Mouse (Mus musculus) liver, adult 2 months (tissue): Measurements from ENCODE around the gene Ccdc88c. TPM values are rescaled to one million over a fixed set of nuclear protein-coding genes. Genes with fewer than 3 reads are reported as not detected.

Experiments used
- DNase-seq: peaks from one replicate; pipeline ENCODE4 v3.0.0-alpha.2; 2011; ENCODE audit warnings: low read depth, low spot score; ENCODE audit errors: extremely low read depth
- H3K27ac ChIP-seq: fragments of 200-500 bp; replicated peaks from 2 replicates; pipeline ENCODE4 v1.5.1; 2012; ENCODE audit warnings: low read depth, mild to moderate bottlenecking, control low read depth, inconsistent platforms, low read length; ENCODE audit not compliant: insufficient read depth
- H3K27me3 ChIP-seq: fragments of 200-500 bp; 2 replicates; pipeline ENCODE4 v1.6.1; 2012; ENCODE audit warnings: mild to moderate bottlenecking, moderate library complexity, low read length, inconsistent platforms; ENCODE audit not compliant: control insufficient read depth, insufficient read depth
- H3K36me3 ChIP-seq: fragments of 200-500 bp; 2 replicates; pipeline ENCODE4 v1.6.1; 2012; ENCODE audit warnings: low read length, inconsistent platforms; ENCODE audit not compliant: control insufficient read depth, insufficient read depth
- H3K4me1 ChIP-seq: fragments of 200-500 bp; 2 replicates; pipeline ENCODE4 v1.6.1; 2011; ENCODE audit warnings: low read length; ENCODE audit not compliant: control insufficient read depth, insufficient read depth
- H3K4me3 ChIP-seq: fragments of 200-500 bp; 2 replicates; pipeline ENCODE4 v1.5.1; 2011; ENCODE audit warnings: low read depth, mild to moderate bottlenecking, control low read depth, low read length, moderate library complexity; ENCODE audit not compliant: insufficient read depth
- H3K79me2 ChIP-seq: fragments of 200-500 bp; 2 replicates; pipeline ENCODE4 v1.6.1; 2012; ENCODE audit warnings: inconsistent platforms, mild to moderate bottlenecking, low read length, moderate library complexity; ENCODE audit not compliant: control insufficient read depth, insufficient read depth
- H3K9ac ChIP-seq: fragments of 200-500 bp; 2 replicates; pipeline ENCODE4 v1.6.1; 2012; ENCODE audit warnings: low read depth, mild to moderate bottlenecking, control low read depth, inconsistent platforms, low read length
- CTCF ChIP-seq: fragments of 200-500 bp; IDR thresholded peaks from 2 replicates; pipeline ENCODE4 v1.5.1; 2011; ENCODE audit warnings: low read depth, low read length, control low read depth
- POLR2A ChIP-seq: fragments of 200-500 bp; IDR thresholded peaks from 2 replicates; pipeline ENCODE4 v1.6.1; 2011; ENCODE audit warnings: low read length, control low read depth; ENCODE audit not compliant: insufficient read depth; ENCODE audit errors: extremely low read depth
- WGBS: fragments of 180-500 bp; shearing (Covaris S2); methylation state at CpG from one replicate; pipeline ENCODE4 v1.1.7; 2018; 5-methylcytosine and 5-hydroxymethylcytosine counted together
- polyA plus RNA-seq: library from polyadenylated mRNA; depleted of rRNA; stranded (reverse); fragments of >200 nt; gene quantifications from 2 replicates; pipeline ENCODE4 v1.2.3, GENCODE M21; 2012
- total RNA-seq: library from RNA; depleted of rRNA; stranded (reverse); fragments of >200 nt; gene quantifications from 2 replicates; pipeline ENCODE4 v1.2.3, GENCODE M21; 2014

The Ccdc88c gene
- total and polyA plus RNA-seq, 2 experiments, result 1.1 to 1.3 TPM

DNA sequence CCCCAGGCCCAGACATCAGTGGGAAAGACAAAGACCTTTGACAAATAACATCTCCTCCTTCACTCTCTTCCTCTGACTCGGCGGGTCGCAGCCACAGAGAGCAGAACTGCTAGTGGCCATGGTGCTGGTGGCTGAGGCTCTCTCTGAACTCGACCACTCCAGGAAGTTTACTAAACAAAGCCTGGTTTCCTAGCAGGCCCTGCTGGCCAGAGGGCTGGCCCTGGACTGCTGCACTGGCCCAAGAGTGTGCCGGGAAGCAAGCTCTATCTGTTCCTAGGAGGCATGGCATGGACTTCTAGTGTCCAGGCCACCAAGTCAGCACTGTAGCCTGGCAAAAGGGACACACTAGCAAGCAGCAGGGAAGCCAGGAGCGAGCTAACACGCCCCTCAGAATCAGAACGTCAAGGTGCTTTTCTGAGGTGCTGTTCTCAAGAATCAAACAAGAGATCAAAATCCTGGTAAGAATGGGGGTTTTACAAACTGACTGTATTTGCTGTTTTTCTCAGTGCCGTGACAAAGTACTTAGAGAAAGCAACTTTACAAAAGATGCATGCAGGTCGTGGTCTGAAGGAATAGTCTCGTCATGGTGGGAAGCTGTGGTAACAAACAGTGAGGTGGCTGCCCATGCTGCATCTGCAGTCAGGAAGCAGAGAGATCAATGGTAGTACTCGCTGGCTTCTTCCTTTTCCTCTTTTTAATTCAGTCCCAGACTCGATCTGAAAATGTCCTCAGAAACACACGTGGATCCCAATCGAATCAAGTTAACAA is 50.7 kb downstream of the Ccdc88c start:
- H3K79me2 ChIP-seq, result no peaks in the 10 kb centered on the region
- H3K27ac ChIP-seq, result no peak overlapping the region
- H3K4me1 ChIP-seq, result no peaks in the 10 kb centered on the region
- no peak for DNase-seq
- 68% methylated on average over 15 of the region's 15 CpGs for WGBS
- H3K9ac ChIP-seq, result no peak overlapping the region
- no peak overlapping the region for H3K4me3 ChIP-seq
- no peaks in the 10 kb centered on the region for H3K27me3 ChIP-seq
- H3K36me3 ChIP-seq, result no peaks in the 10 kb centered on the region
- no peak for TF ChIP-seq CTCF
- TF ChIP-seq POLR2A, result no peak

GRCm38 (mm10) chr12:100977551-100977950 is 51.3 kb downstream of the Ccdc88c start:
- Histone ChIP-seq H3K27me3 (no peaks in the 10 kb centered on the region), H3K4me1 (no peaks in the 10 kb centered on the region), H3K9ac (no peak overlapping the region), H3K79me2 (no peaks in the 10 kb centered on the region), H3K4me3 (no peak overlapping the region), H3K27ac (no peak overlapping the region), H3K36me3 (no peaks in the 10 kb centered on the region)
- DNase-seq, result no peak
- TF ChIP-seq POLR2A (no peak), CTCF (no peak)

- 83% methylated on average over 7 of the region's 7 CpGs for WGBS
- Histone ChIP-seq H3K27me3 (no peaks in the 10 kb centered on the region), H3K36me3 (no peaks in the 10 kb centered on the region), H3K79me2 (no peaks in the 10 kb centered on the region), H3K27ac (no peak overlapping the region), H3K4me1 (no peaks in the 10 kb centered on the region), H3K9ac (no peak overlapping the region), H3K4me3 (no peak overlapping the region)
- no peak for DNase-seq
- TF ChIP-seq POLR2A, result no peak
- no peak for TF ChIP-seq CTCF
Observed at GRCm38 (mm10) chr12:100969808-100970207, 59.0 kb downstream of the Ccdc88c start.

- Histone ChIP-seq H3K36me3 (no peaks in the 10 kb centered on the region), H3K9ac (no peak overlapping the region), H3K4me1 (no peaks in the 10 kb centered on the region), H3K79me2 (no peaks in the 10 kb centered on the region), H3K4me3 (no peak overlapping the region), H3K27me3 (no peaks in the 10 kb centered on the region), H3K27ac (no peak overlapping the region)
- no peak for TF ChIP-seq CTCF
- no peak for TF ChIP-seq POLR2A
- DNase-seq, result no peak
- WGBS, result 91% methylated on average over 12 of the region's 12 CpGs
Observed at GRCm38 (mm10) chr12:100967383-100967782, 61.5 kb downstream of the Ccdc88c start.

GRCm38 (mm10) chr12:100966253-100966652 is 62.6 kb downstream of the Ccdc88c start:
- no peak overlapping the region for H3K27ac ChIP-seq
- no peak for DNase-seq
- H3K79me2 ChIP-seq, result no peaks in the 10 kb centered on the region
- WGBS, result 89% methylated on average over 9 of the region's 9 CpGs
- H3K4me3 ChIP-seq, result no peak overlapping the region
- TF ChIP-seq CTCF (no peak), POLR2A (no peak)
- no peaks in the 10 kb centered on the region for H3K27me3 ChIP-seq
- no peaks in the 10 kb centered on the region for H3K36me3 ChIP-seq
- H3K9ac ChIP-seq, result no peak overlapping the region
- no peaks in the 10 kb centered on the region for H3K4me1 ChIP-seq

DNA sequence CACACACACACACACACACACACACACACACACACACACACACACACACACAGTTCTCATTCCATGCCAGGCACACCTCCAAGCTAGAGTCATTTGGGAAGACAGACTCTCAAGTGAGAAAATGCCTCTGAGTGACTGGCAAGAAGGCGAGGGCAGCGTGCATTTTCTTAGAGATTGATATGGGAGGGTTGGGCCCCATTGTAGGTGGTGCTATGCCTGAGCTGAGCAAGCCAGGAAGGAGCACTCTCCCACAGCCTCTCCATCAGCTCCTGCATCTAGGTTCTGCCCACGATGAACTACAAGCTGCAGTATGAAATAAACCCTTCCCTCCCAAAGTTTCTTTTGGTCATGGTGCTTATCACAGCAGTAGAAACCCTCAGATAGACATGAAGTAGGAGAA is 63.6 kb downstream of the Ccdc88c start:
- no peaks in the 10 kb centered on the region for H3K4me1 ChIP-seq
- H3K36me3 ChIP-seq, result no peaks in the 10 kb centered on the region
- no peak overlapping the region for H3K4me3 ChIP-seq
- no peaks in the 10 kb centered on the region for H3K27me3 ChIP-seq
- no peaks in the 10 kb centered on the region for H3K79me2 ChIP-seq
- 89% methylated on average over 3 of the region's 3 CpGs for WGBS
- TF ChIP-seq CTCF (no peak), POLR2A (no peak)
- H3K27ac ChIP-seq, result no peak overlapping the region
- DNase-seq, result no peak
- no peak overlapping the region for H3K9ac ChIP-seq
